Mouse (Mus musculus): ENCODE measurements around the gene Nedd4. TPM values are rescaled to one million over a fixed set of nuclear protein-coding genes. Genes with fewer than 3 reads are reported as not detected.

Gene Nedd4
- polyA plus RNA-seq, 1 experiment from 2014 or later = 98.2 TPM

DNA sequence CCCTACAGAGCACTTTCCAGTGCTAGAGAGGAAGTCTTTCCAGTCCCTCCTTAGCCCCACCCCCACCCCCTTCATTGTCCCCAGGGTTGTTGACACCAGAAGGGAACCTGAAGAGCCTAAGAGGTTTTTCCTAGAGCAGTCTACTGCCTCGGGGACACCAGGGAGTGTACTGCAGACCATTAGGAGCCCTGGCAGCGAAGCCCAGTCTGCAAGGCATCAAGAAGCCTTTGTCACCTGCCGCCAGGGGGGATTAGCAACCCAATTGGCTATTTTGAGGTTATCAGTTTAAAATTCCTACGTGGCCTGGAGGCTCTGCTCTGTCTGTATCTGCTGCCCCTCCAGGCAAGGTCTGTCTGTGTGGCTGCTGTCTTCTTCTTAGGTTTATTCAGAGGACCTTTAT, 117.6 kb downstream of the Nedd4 start:
- 32% methylated on average over 4 of the region's 4 CpGs for WGBS (ENCODE audit: insufficient replicate concordance)
- ATAC-seq (ENCODE audit: low read depth) = no peak
- Histone ChIP-seq H3K4me1 (ENCODE audit: control insufficient read depth, low read depth, low read length) (no peaks in the 10 kb centered on the region), H3K27ac (ENCODE audit: low read length) (no peak overlapping the region), H3K9me3 (replicated peaks; ENCODE audit: control insufficient read depth, low read length) (no peaks in the 10 kb centered on the region), H3K4me2 (ENCODE audit: low read depth, low read length) (no peak overlapping the region), H3K4me3 (ENCODE audit: low read depth, low read length) (no peak overlapping the region), H3K36me3 (ENCODE audit: control insufficient read depth, insufficient read depth) (no peaks in the 10 kb centered on the region), H3K27me3 (ENCODE audit: control insufficient read depth, insufficient read depth, low read depth, low read length) (no peaks in the 10 kb centered on the region), H3K9ac (ENCODE audit: low read depth, low read length) (no peak overlapping the region)

DNA sequence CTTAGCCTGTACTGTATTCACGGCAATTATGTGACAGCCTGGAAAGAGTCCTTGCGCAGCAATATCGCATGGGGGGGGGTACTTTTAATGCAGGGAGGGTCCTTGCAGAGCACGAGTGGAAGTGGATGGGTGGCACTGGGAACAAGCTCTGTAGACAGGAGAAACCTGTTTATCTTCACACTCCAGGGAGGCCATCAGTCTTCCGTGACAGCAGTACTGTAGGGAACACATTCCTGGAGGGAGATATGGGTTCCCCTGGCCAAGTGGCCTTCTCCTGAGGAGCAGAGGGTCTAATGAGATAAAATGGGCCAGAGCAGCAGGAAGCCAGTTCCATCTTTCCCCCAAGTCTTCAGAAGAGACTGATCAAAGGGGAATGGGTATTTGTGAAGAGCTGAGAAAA, 118.5 kb downstream of the Nedd4 start:
- no peak for ATAC-seq (ENCODE audit: low read depth)
- Histone ChIP-seq H3K9ac (ENCODE audit: low read depth, low read length) (no peak overlapping the region), H3K36me3 (ENCODE audit: control insufficient read depth, insufficient read depth) (no peaks in the 10 kb centered on the region), H3K4me2 (ENCODE audit: low read depth, low read length) (no peak overlapping the region), H3K9me3 (replicated peaks; ENCODE audit: control insufficient read depth, low read length) (no peaks in the 10 kb centered on the region), H3K27ac (ENCODE audit: low read length) (no peak overlapping the region), H3K4me3 (ENCODE audit: low read depth, low read length) (no peak overlapping the region), H3K4me1 (ENCODE audit: control insufficient read depth, low read depth, low read length) (no peaks in the 10 kb centered on the region), H3K27me3 (ENCODE audit: control insufficient read depth, insufficient read depth, low read depth, low read length) (no peaks in the 10 kb centered on the region)
- 33% methylated on average over 5 of the region's 5 CpGs for WGBS (ENCODE audit: insufficient replicate concordance)

DNA sequence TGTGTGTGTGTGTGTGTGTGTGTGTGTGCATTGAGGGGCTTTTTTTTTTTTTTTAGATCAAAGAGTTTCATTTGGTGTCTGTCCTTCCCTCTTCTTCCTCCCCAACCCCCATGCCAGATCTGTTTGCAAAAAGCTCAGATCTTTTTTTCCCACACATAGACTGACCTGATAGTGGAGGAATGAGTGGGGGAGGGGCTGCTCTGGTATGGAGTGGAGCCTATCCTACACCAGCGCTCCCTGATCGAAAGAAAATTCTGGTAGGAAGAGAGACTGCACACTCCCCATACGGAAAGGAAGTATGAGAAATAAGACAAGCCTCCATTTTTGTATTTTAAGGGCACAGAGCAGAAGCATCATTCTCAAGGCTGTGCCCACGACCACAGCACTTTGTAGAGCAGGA, 119.3 kb downstream of the Nedd4 start:
- H3K4me2 ChIP-seq (ENCODE audit: low read depth, low read length) = no peak overlapping the region
- H3K4me1 ChIP-seq (ENCODE audit: control insufficient read depth, low read depth, low read length) = no peaks in the 10 kb centered on the region
- no peaks in the 10 kb centered on the region for H3K36me3 ChIP-seq (ENCODE audit: control insufficient read depth, insufficient read depth)
- no peak for ATAC-seq (ENCODE audit: low read depth)
- no peak overlapping the region for H3K9ac ChIP-seq (ENCODE audit: low read depth, low read length)
- H3K27me3 ChIP-seq (ENCODE audit: control insufficient read depth, insufficient read depth, low read depth, low read length) = no peaks in the 10 kb centered on the region
- H3K27ac ChIP-seq (ENCODE audit: low read length) = no peak overlapping the region
- no peaks in the 10 kb centered on the region for H3K9me3 ChIP-seq (replicated peaks; ENCODE audit: control insufficient read depth, low read length)
- 38% methylated on average over 4 of the region's 4 CpGs for WGBS (ENCODE audit: insufficient replicate concordance)
- H3K4me3 ChIP-seq (ENCODE audit: low read depth, low read length) = no peak overlapping the region

DNA sequence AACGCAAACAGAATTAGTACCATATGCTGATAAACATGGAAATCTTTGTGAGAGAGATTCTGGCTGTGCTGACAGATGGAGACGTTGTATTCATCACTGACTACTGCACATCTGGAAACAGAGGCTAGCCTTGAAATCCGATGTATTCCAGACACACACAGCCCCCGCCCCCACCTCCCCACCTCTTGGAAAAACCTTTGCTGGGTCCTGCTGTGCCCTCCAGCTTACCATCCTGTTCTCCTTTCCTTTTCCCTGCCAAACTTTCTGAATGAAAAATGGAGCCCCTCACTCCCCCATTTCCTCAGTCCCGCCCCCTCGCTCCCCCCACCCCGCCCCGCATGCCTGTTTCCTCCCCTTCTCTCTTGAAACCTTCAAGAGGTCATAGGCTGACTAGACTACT, 120.0 kb downstream of the Nedd4 start:
- H3K27ac ChIP-seq (ENCODE audit: low read length) = no peak overlapping the region
- 45% methylated on average over 8 of the region's 8 CpGs for WGBS (ENCODE audit: insufficient replicate concordance)
- no peaks in the 10 kb centered on the region for H3K27me3 ChIP-seq (ENCODE audit: control insufficient read depth, insufficient read depth, low read depth, low read length)
- no peak overlapping the region for H3K4me2 ChIP-seq (ENCODE audit: low read depth, low read length)
- ATAC-seq (ENCODE audit: low read depth) = no peak
- H3K4me3 ChIP-seq (ENCODE audit: low read depth, low read length) = no peak overlapping the region
- H3K9me3 ChIP-seq (replicated peaks; ENCODE audit: control insufficient read depth, low read length) = no peaks in the 10 kb centered on the region
- H3K9ac ChIP-seq (ENCODE audit: low read depth, low read length) = no peak overlapping the region
- H3K4me1 ChIP-seq (ENCODE audit: control insufficient read depth, low read depth, low read length) = no peaks in the 10 kb centered on the region
- H3K36me3 ChIP-seq (ENCODE audit: control insufficient read depth, insufficient read depth) = no peaks in the 10 kb centered on the region

GRCm38 (mm10) chr9:72787732-72788131, 125.6 kb downstream of the Nedd4 start:
- ATAC-seq (ENCODE audit: low read depth) = no peak
- 54% methylated on average over 1 of the region's 1 CpGs for WGBS (ENCODE audit: insufficient replicate concordance)
- H3K27me3 ChIP-seq (ENCODE audit: control insufficient read depth, insufficient read depth, low read depth, low read length) = no peaks in the 10 kb centered on the region
- H3K4me3 ChIP-seq (ENCODE audit: low read depth, low read length) = no peak overlapping the region
- H3K36me3 ChIP-seq (ENCODE audit: control insufficient read depth, insufficient read depth) = no peaks in the 10 kb centered on the region
- H3K9ac ChIP-seq (ENCODE audit: low read depth, low read length) = no peak overlapping the region
- H3K4me1 ChIP-seq (ENCODE audit: control insufficient read depth, low read depth, low read length) = peaks cover 4% of the 10 kb centered on the region
- no peaks in the 10 kb centered on the region for H3K9me3 ChIP-seq (replicated peaks; ENCODE audit: control insufficient read depth, low read length)
- H3K27ac ChIP-seq (ENCODE audit: low read length) = no peak overlapping the region
- H3K4me2 ChIP-seq (ENCODE audit: low read depth, low read length) = no peak overlapping the region

DNA sequence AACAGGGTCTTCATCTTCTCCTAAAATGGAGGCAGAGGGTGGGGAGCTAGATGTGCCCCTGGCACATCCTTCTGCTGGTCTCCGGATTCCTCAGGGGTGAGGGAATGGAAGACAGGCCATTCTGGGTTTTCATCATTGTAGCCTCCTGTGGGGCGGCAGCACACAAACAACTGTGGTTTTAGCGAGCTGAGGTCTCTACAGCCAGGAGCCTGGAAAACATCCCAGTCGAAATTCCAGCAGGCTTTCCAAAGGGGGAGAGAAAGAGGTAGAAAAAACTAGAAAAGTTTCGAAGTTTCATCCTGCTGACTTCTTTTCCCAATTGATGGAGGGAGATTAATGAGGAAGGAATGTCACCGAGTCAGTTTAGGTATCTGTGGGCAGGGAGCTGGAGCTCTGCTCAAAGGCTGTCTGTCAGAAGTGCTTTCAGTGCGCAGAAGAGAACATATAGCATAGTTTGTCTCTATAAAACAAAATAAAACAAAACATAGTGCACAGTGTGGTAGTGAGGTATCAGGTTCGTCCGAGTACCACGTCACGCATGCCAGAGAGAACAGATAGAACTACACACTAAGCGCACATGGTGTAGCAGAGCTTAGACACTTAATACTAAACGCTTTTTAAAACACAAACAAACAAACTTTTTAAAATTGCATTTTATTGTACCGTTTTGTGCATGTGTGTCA, 128.5 kb downstream of the Nedd4 start:
- no peak overlapping the region for H3K9ac ChIP-seq (ENCODE audit: low read depth, low read length)
- 58% methylated on average over 14 of the region's 14 CpGs for WGBS (ENCODE audit: insufficient replicate concordance)
- H3K9me3 ChIP-seq (replicated peaks; ENCODE audit: control insufficient read depth, low read length) = no peaks in the 10 kb centered on the region
- no peak overlapping the region for H3K4me3 ChIP-seq (ENCODE audit: low read depth, low read length)
- peaks cover 4% of the 10 kb centered on the region for H3K4me1 ChIP-seq (ENCODE audit: control insufficient read depth, low read depth, low read length)
- ATAC-seq (ENCODE audit: low read depth) = no peak
- no peaks in the 10 kb centered on the region for H3K36me3 ChIP-seq (ENCODE audit: control insufficient read depth, insufficient read depth)
- no peaks in the 10 kb centered on the region for H3K27me3 ChIP-seq (ENCODE audit: control insufficient read depth, insufficient read depth, low read depth, low read length)
- no peak overlapping the region for H3K27ac ChIP-seq (ENCODE audit: low read length)
- no peak overlapping the region for H3K4me2 ChIP-seq (ENCODE audit: low read depth, low read length)

GRCm38 (mm10) chr9:72791213-72791582, 129.1 kb downstream of the Nedd4 start:
- Histone ChIP-seq H3K9me3 (replicated peaks; ENCODE audit: control insufficient read depth, low read length) (no peaks in the 10 kb centered on the region), H3K27me3 (ENCODE audit: control insufficient read depth, insufficient read depth, low read depth, low read length) (no peaks in the 10 kb centered on the region), H3K36me3 (ENCODE audit: control insufficient read depth, insufficient read depth) (no peaks in the 10 kb centered on the region), H3K4me2 (ENCODE audit: low read depth, low read length) (peak overlapping the region; percentile 18), H3K4me3 (ENCODE audit: low read depth, low read length) (no peak overlapping the region), H3K27ac (ENCODE audit: low read length) (no peak overlapping the region), H3K4me1 (ENCODE audit: control insufficient read depth, low read depth, low read length) (peaks cover 4% of the 10 kb centered on the region), H3K9ac (ENCODE audit: low read depth, low read length) (no peak overlapping the region)
- no peak for ATAC-seq (ENCODE audit: low read depth)
- 25% methylated on average over 10 of the region's 10 CpGs for WGBS (ENCODE audit: insufficient replicate concordance)

DNA sequence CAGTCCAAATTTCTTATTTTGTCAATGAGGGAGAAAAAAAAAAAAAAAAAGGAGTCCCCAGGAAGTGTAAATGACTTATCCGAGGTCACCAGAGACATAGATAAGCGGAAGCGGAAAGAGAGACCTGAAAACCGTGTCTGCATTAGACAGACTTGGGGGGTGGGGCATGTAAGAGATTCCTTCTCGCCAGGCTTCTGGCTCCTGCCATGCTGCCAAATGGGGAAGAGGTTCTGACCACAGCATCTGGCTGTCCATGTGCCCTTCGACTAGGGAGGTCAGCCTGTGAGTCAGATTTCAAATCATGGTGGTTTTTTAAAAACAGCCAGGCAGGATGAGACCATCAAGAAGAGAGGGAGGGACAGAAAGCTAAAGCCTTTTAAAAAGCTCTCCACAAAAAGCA, 129.5 kb downstream of the Nedd4 start:
- Histone ChIP-seq H3K9ac (ENCODE audit: low read depth, low read length) (no peak overlapping the region), H3K4me3 (ENCODE audit: low read depth, low read length) (no peak overlapping the region), H3K27me3 (ENCODE audit: control insufficient read depth, insufficient read depth, low read depth, low read length) (no peaks in the 10 kb centered on the region), H3K4me2 (ENCODE audit: low read depth, low read length) (peak overlapping the region; percentile 18), H3K4me1 (ENCODE audit: control insufficient read depth, low read depth, low read length) (peaks cover 4% of the 10 kb centered on the region), H3K9me3 (replicated peaks; ENCODE audit: control insufficient read depth, low read length) (no peaks in the 10 kb centered on the region), H3K36me3 (ENCODE audit: control insufficient read depth, insufficient read depth) (no peaks in the 10 kb centered on the region), H3K27ac (ENCODE audit: low read length) (no peak overlapping the region)
- ATAC-seq (ENCODE audit: low read depth) = no peak
- WGBS (ENCODE audit: insufficient replicate concordance) = 10% methylated on average over 6 of the region's 6 CpGs

DNA sequence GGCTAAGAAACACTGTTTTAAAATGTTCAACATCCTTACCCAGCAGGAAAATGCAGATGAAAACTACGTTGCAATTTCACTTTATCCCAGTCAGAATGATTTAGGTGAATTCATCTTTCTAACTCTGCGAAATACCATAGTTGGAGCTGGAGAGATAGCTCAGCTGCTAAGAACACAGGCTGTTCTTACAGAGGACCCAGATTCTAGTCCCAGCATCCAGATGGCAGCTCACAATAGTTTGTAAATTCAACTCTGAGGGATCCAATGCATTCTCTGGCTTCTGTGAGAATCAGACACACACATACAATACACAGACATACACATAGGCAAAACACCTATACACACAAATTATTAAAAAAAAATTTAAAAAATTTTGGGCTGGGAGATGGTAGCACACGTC, 133.1 kb downstream of the Nedd4 start:
- H3K36me3 ChIP-seq (ENCODE audit: control insufficient read depth, insufficient read depth) = no peaks in the 10 kb centered on the region
- 56% methylated on average over 3 of the region's 3 CpGs for WGBS (ENCODE audit: insufficient replicate concordance)
- no peaks in the 10 kb centered on the region for H3K27me3 ChIP-seq (ENCODE audit: control insufficient read depth, insufficient read depth, low read depth, low read length)
- ATAC-seq (ENCODE audit: low read depth) = no peak
- no peak overlapping the region for H3K9ac ChIP-seq (ENCODE audit: low read depth, low read length)
- H3K4me2 ChIP-seq (ENCODE audit: low read depth, low read length) = no peak overlapping the region
- no peak overlapping the region for H3K4me3 ChIP-seq (ENCODE audit: low read depth, low read length)
- peaks cover 4% of the 10 kb centered on the region for H3K4me1 ChIP-seq (ENCODE audit: control insufficient read depth, low read depth, low read length)
- no peak overlapping the region for H3K27ac ChIP-seq (ENCODE audit: low read length)
- no peaks in the 10 kb centered on the region for H3K9me3 ChIP-seq (replicated peaks; ENCODE audit: control insufficient read depth, low read length)

Data from liver, embryonic 16.5 days (tissue).